Mouse (Mus musculus) ES-CJ7 (cell line): ENCODE data around the gene Igsf21.
A peak's percentile ranks its signal among the peaks of the same experiment; 100 is the strongest.

Source experiments
- DNase-seq: peaks from one replicate; pipeline ENCODE4 v3.0.0; 2011; ENCODE audit warnings: low read depth, low spot score

The Igsf21 gene

GRCm38 (mm10) chr4:140143884-140144525, 102.6 kb downstream of the Igsf21 start:
- peak; percentile 56 for DNase-seq

GRCm38 (mm10) chr4:140143178-140143577, 103.4 kb downstream of the Igsf21 start:
- DNase-seq: peak; percentile 90

- peak; percentile 69 for DNase-seq
Observed at GRCm38 (mm10) chr4:140140485-140140884, 106.1 kb downstream of the Igsf21 start.

GRCm38 (mm10) chr4:140138846-140139245, 107.7 kb downstream of the Igsf21 start:
- peak; percentile 91 for DNase-seq

GRCm38 (mm10) chr4:140131625-140132321, 114.8 kb downstream of the Igsf21 start:
- DNase-seq: no peak

GRCm38 (mm10) chr4:140131201-140131600, 115.4 kb downstream of the Igsf21 start:
- no peak for DNase-seq

GRCm38 (mm10) chr4:140129553-140130275, 116.9 kb downstream of the Igsf21 start:
- no peak for DNase-seq

- DNase-seq: no peak
Observed at GRCm38 (mm10) chr4:140128116-140128515, 118.5 kb downstream of the Igsf21 start.

- DNase-seq: no peak
Observed at GRCm38 (mm10) chr4:140125806-140126205, 120.8 kb downstream of the Igsf21 start.

- no peak for DNase-seq
Observed at GRCm38 (mm10) chr4:140122534-140122933, 124.0 kb downstream of the Igsf21 start.

- no peak for DNase-seq
Observed at GRCm38 (mm10) chr4:140117275-140117691, 129.3 kb downstream of the Igsf21 start.

GRCm38 (mm10) chr4:140115756-140116155, 130.8 kb downstream of the Igsf21 start:
- DNase-seq: no peak

GRCm38 (mm10) chr4:140115053-140115452, 131.5 kb downstream of the Igsf21 start:
- DNase-seq: no peak

- no peak for DNase-seq
Observed at GRCm38 (mm10) chr4:140113690-140114475, 132.7 kb downstream of the Igsf21 start.

GRCm38 (mm10) chr4:140109626-140109948, 137.0 kb downstream of the Igsf21 start:
- DNase-seq: no peak

- no peak for DNase-seq
Observed at GRCm38 (mm10) chr4:140108871-140109625, 137.5 kb downstream of the Igsf21 start.

GRCm38 (mm10) chr4:140107161-140107560, 139.4 kb downstream of the Igsf21 start:
- no peak for DNase-seq

GRCm38 (mm10) chr4:140104795-140105194, 141.8 kb downstream of the Igsf21 start:
- no peak for DNase-seq

- peak; percentile 91 for DNase-seq
Observed at GRCm38 (mm10) chr4:140103341-140104027, 143.1 kb downstream of the Igsf21 start.

GRCm38 (mm10) chr4:140102581-140103200, 143.9 kb downstream of the Igsf21 start:
- DNase-seq: peak; percentile 71
